Mouse (Mus musculus): ENCODE results near the gene Apoh. TPM values are rescaled to one million over a fixed set of nuclear protein-coding genes. Genes with fewer than 3 reads are reported as not detected.

Apoh gene
- polyA plus RNA-seq, 1 experiment from 2014 or later, result not detected

DNA sequence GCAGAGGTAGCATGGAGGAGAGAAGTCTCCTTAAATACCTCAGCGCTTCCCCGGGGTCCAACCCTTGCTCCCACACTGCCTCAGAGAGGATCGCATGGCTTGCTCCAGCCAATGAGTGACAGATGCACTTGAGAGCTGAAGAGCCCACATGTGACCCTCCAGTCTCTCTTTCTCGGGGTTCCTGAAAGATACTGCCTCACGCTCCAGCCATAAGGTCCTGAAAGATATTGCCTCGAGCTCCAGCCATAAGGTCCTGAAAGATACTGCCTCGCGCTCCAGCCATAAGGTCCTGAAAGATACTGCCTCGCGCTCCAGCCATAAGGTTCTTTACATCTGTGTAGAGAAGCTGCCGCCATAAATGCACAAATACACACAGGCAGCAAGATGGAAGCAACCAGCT is 24.0 kb upstream of the Apoh start:
- ATAC-seq (ENCODE audit: insufficient number of reproducible peaks, low FRiP score, low TSS enrichment, low read depth) (no peak), DNase-seq (ENCODE audit: low spot score) (no peak)
- no peak overlapping the region for H3K27ac ChIP-seq (replicated peaks; ENCODE audit: low read depth, low read length)
- H3K4me3 ChIP-seq (ENCODE audit: low read depth, low read length), result no peak overlapping the region
- H3K4me1 ChIP-seq (ENCODE audit: control insufficient read depth, insufficient read depth, low read length), result no peaks in the 10 kb centered on the region
- WGBS, result 90% methylated on average over 11 of the region's 11 CpGs
- H3K9ac ChIP-seq (ENCODE audit: low read length), result no peak overlapping the region
- H3K4me2 ChIP-seq (ENCODE audit: low read depth, severe bottlenecking), result no peak overlapping the region
- H3K27me3 ChIP-seq (ENCODE audit: control insufficient read depth, insufficient read depth, low read length), result no peaks in the 10 kb centered on the region
- no peaks in the 10 kb centered on the region for H3K36me3 ChIP-seq (ENCODE audit: control insufficient read depth, insufficient read depth, low read length)
- H3K9me3 ChIP-seq (ENCODE audit: control insufficient read depth, low read length), result no peaks in the 10 kb centered on the region

DNA sequence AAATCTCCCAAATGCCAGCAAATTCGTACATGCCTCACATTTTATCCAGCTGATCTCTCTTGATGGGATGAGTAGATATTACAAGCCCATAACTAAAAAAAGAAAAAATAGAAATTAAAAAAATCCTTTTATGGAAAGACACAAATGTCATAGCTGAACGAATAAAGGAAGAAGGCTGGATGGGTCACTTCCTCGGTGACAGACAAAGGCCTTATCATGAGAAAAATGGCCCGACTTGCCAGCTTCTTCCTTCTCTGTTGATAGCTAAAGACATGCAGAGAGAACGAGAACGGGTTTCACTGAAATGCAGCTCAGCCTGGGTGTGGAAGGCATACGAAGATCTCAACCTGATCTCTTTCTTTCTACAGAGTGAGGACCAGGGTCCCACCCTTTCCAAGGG is 22.6 kb upstream of the Apoh start:
- no peak overlapping the region for H3K4me3 ChIP-seq (ENCODE audit: low read depth, low read length)
- 91% methylated on average over 7 of the region's 7 CpGs for WGBS
- ATAC-seq (ENCODE audit: insufficient number of reproducible peaks, low FRiP score, low TSS enrichment, low read depth), result no peak

DNA sequence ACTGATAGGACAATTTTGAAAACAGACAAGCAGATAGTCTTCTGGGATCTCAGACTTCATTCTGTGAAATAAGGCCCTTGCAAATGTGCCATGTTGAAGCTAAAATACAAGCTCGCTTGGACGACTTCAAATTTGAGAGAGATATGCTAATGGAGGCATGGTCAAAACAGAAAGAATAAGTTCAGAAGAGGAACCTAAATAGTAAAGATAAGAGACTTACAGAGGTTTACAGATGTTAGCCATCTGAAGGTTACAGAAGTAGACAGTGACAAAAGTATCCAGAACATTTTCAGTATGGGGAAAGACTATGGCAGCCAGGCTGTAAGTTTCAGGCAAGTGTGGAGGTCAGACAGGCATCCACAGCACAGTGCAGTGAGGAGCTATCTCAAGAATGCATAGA is 21.0 kb upstream of the Apoh start:
- no peak for DNase-seq (ENCODE audit: low spot score)
- H3K9me3 ChIP-seq (ENCODE audit: control insufficient read depth, low read length), result no peaks in the 10 kb centered on the region
- H3K36me3 ChIP-seq (ENCODE audit: control insufficient read depth, insufficient read depth, low read length), result no peaks in the 10 kb centered on the region
- no peak overlapping the region for H3K4me3 ChIP-seq (ENCODE audit: low read depth, low read length)
- 90% methylated on average over 2 of the region's 2 CpGs for WGBS
- no peak overlapping the region for H3K4me2 ChIP-seq (ENCODE audit: low read depth, severe bottlenecking)
- H3K27me3 ChIP-seq (ENCODE audit: control insufficient read depth, insufficient read depth, low read length), result no peaks in the 10 kb centered on the region
- no peaks in the 10 kb centered on the region for H3K4me1 ChIP-seq (ENCODE audit: control insufficient read depth, insufficient read depth, low read length)
- H3K9ac ChIP-seq (ENCODE audit: low read length), result no peak overlapping the region
- no peak overlapping the region for H3K27ac ChIP-seq (replicated peaks; ENCODE audit: low read depth, low read length)
- no peak for ATAC-seq (ENCODE audit: insufficient number of reproducible peaks, low FRiP score, low TSS enrichment, low read depth)

More for the DNA sequence above, 22.6 kb upstream of the Apoh start:
- Histone ChIP-seq H3K9ac (ENCODE audit: low read length) (no peak overlapping the region), H3K9me3 (ENCODE audit: control insufficient read depth, low read length) (no peaks in the 10 kb centered on the region), H3K4me1 (ENCODE audit: control insufficient read depth, insufficient read depth, low read length) (no peaks in the 10 kb centered on the region), H3K36me3 (ENCODE audit: control insufficient read depth, insufficient read depth, low read length) (no peaks in the 10 kb centered on the region), H3K4me2 (ENCODE audit: low read depth, severe bottlenecking) (no peak overlapping the region), H3K27me3 (ENCODE audit: control insufficient read depth, insufficient read depth, low read length) (no peaks in the 10 kb centered on the region), H3K27ac (replicated peaks; ENCODE audit: low read depth, low read length) (no peak overlapping the region)
- no peak for DNase-seq (ENCODE audit: low spot score)

DNA sequence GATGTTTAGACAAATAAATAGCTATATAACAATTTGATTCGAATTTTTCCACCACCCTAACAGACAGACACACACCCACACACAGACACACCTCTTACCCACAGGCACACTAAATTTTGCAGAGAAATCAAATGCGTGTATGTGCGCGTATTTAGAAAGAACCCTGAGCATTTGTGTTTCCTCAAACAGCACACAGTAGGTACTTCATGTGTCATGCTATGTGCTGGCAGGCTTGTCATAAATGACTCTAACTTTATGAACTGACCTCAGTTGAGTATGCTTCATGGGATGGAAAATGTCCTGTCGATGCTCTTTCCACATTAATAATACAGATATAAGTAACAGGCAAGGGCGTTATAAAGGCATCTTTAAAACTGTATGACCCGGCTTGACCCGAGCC is 17.2 kb upstream of the Apoh start:
- no peaks in the 10 kb centered on the region for H3K4me1 ChIP-seq (ENCODE audit: control insufficient read depth, insufficient read depth, low read length)
- H3K9ac ChIP-seq (ENCODE audit: low read length), result no peak overlapping the region
- no peaks in the 10 kb centered on the region for H3K36me3 ChIP-seq (ENCODE audit: control insufficient read depth, insufficient read depth, low read length)
- H3K27me3 ChIP-seq (ENCODE audit: control insufficient read depth, insufficient read depth, low read length), result no peaks in the 10 kb centered on the region
- no peak overlapping the region for H3K4me2 ChIP-seq (ENCODE audit: low read depth, severe bottlenecking)
- H3K27ac ChIP-seq (replicated peaks; ENCODE audit: low read depth, low read length), result no peak overlapping the region
- H3K4me3 ChIP-seq (ENCODE audit: low read depth, low read length), result no peak overlapping the region
- ATAC-seq (ENCODE audit: insufficient number of reproducible peaks, low FRiP score, low TSS enrichment, low read depth), result no peak
- 82% methylated on average over 8 of the region's 8 CpGs for WGBS
- H3K9me3 ChIP-seq (ENCODE audit: control insufficient read depth, low read length), result no peaks in the 10 kb centered on the region
- DNase-seq (ENCODE audit: low spot score), result no peak

DNA sequence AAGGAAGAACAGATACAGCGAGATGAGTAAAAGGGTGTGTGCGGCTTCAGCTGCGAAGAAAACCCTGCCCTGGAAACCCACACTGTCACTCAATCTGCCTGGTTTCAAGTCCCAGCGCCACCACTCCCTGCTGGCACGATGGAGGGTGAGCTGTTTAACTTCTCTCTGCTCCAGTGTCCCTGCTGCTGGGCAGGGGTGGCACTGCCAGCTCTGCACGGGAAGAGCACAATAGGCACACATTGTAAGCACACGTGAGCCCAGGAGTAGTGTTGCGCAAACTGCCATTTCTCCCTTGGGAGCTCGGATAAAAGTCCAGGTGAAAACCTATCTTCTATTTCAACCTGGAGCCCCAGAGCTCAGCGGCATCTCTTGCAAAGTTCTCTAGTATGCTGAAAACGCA is 12.3 kb upstream of the Apoh start:
- H3K9ac ChIP-seq (ENCODE audit: low read length), result no peak overlapping the region
- no peak overlapping the region for H3K4me3 ChIP-seq (ENCODE audit: low read depth, low read length)
- no peaks in the 10 kb centered on the region for H3K36me3 ChIP-seq (ENCODE audit: control insufficient read depth, insufficient read depth, low read length)
- H3K9me3 ChIP-seq (ENCODE audit: control insufficient read depth, low read length), result no peaks in the 10 kb centered on the region
- no peaks in the 10 kb centered on the region for H3K27me3 ChIP-seq (ENCODE audit: control insufficient read depth, insufficient read depth, low read length)
- H3K4me2 ChIP-seq (ENCODE audit: low read depth, severe bottlenecking), result no peak overlapping the region
- WGBS, result 90% methylated on average over 11 of the region's 11 CpGs
- H3K4me1 ChIP-seq (ENCODE audit: control insufficient read depth, insufficient read depth, low read length), result no peaks in the 10 kb centered on the region
- H3K27ac ChIP-seq (replicated peaks; ENCODE audit: low read depth, low read length), result no peak overlapping the region
- ATAC-seq (ENCODE audit: insufficient number of reproducible peaks, low FRiP score, low TSS enrichment, low read depth) (no peak), DNase-seq (ENCODE audit: low spot score) (no peak)

DNA sequence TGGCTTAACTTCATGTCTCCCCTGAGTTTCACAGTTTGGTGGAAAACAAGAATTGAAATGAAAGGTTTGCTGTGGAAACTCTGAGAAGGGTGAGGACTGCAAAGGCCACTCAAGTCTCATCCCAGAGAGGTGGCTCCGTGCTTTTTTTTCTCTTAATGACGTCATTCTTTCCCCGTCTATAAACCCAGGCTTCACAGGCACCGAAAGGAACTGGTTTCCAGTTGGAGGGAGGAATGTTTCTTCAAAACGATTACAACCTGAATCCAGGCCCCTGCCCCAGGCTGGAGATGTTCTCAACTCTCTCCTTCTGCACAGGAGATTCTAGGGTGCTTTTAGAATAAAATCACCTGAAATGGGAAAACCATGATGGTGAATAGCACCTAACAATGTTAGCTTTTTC is 10.1 kb upstream of the Apoh start:
- Histone ChIP-seq H3K9ac (ENCODE audit: low read length) (no peak overlapping the region), H3K27me3 (ENCODE audit: control insufficient read depth, insufficient read depth, low read length) (no peaks in the 10 kb centered on the region), H3K36me3 (ENCODE audit: control insufficient read depth, insufficient read depth, low read length) (no peaks in the 10 kb centered on the region), H3K4me1 (ENCODE audit: control insufficient read depth, insufficient read depth, low read length) (peaks cover 2% of the 10 kb centered on the region; the same call in 1 of the 2 replicates), H3K27ac (replicated peaks; ENCODE audit: low read depth, low read length) (no peak overlapping the region), H3K4me2 (ENCODE audit: low read depth, severe bottlenecking) (no peak overlapping the region), H3K9me3 (ENCODE audit: control insufficient read depth, low read length) (no peaks in the 10 kb centered on the region), H3K4me3 (ENCODE audit: low read depth, low read length) (no peak overlapping the region)
- DNase-seq (ENCODE audit: low spot score) (no peak), ATAC-seq (ENCODE audit: insufficient number of reproducible peaks, low FRiP score, low TSS enrichment, low read depth) (no peak)
- 29% methylated on average over 5 of the region's 5 CpGs for WGBS

DNA sequence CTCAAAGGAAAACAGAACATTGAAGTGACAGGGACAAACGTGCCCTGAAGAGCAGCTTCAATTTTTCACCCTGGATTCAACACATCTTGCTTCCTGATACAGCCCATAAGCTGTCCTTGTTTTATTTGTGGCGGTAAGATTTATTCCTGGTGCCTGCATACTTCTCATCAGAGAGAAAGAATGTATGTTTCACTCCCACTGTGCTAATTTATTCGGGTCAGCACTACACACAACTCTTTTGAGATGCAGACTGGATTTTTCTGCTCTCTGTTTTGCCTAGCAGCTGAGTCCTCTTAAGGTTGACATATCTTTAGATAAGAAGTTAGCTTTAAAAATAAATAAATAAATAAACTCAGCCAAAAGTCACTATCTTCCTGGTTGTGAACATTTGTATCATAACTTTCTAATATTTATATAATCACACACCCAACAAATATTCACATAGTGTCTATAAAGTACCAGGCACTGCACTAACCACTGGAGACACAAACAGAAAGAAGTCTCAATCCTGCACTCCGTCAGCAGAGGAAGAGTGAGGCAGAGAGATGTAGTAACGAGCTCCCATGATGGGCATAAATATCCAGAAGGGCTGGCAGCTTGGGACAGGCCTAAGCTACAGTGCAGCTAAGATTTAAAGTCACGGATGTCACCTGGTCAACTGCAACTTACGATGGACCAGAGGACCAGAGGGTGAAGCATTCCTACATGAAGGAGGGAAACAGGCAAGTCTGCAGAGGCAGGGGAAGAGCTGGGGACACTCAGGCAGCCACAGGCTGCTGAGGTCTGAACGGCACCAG is 9.4 kb upstream of the Apoh start:
- no peak overlapping the region for H3K27ac ChIP-seq (replicated peaks; ENCODE audit: low read depth, low read length)
- H3K4me3 ChIP-seq (ENCODE audit: low read depth, low read length), result no peak overlapping the region
- no peak overlapping the region for H3K9ac ChIP-seq (ENCODE audit: low read length)
- H3K4me2 ChIP-seq (ENCODE audit: low read depth, severe bottlenecking), result no peak overlapping the region
- 51% methylated on average over 8 of the region's 8 CpGs for WGBS
- peaks cover 2% of the 10 kb centered on the region; the same call in 1 of the 2 replicates for H3K4me1 ChIP-seq (ENCODE audit: control insufficient read depth, insufficient read depth, low read length)
- ATAC-seq (ENCODE audit: insufficient number of reproducible peaks, low FRiP score, low TSS enrichment, low read depth) (no peak), DNase-seq (ENCODE audit: low spot score) (no peak)
- H3K9me3 ChIP-seq (ENCODE audit: control insufficient read depth, low read length), result no peaks in the 10 kb centered on the region
- no peaks in the 10 kb centered on the region for H3K27me3 ChIP-seq (ENCODE audit: control insufficient read depth, insufficient read depth, low read length)
- H3K36me3 ChIP-seq (ENCODE audit: control insufficient read depth, insufficient read depth, low read length), result no peaks in the 10 kb centered on the region

DNA sequence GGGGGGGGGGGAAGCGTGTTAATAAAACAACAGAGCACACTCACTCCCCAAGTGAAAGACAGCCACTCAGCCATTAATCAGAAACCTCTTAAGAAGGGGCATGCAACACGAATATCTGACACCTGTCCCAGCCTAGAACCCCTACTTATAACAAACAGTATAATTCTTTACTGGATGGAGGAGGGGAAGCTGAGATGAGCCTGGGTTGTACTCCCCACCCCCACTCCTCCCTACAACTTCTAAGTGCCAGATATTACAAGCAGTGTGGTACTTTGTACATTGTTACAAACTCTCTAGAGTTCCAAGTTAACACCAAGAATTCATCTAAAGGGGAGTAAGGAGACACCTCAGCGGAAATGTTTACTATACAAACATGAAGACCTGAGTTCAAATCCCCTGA is 8.5 kb upstream of the Apoh start:
- DNase-seq (ENCODE audit: low spot score) (no peak), ATAC-seq (ENCODE audit: insufficient number of reproducible peaks, low FRiP score, low TSS enrichment, low read depth) (no peak)
- no peaks in the 10 kb centered on the region for H3K9me3 ChIP-seq (ENCODE audit: control insufficient read depth, low read length)
- H3K4me2 ChIP-seq (ENCODE audit: low read depth, severe bottlenecking), result no peak overlapping the region
- H3K9ac ChIP-seq (ENCODE audit: low read length), result no peak overlapping the region
- no peaks in the 10 kb centered on the region for H3K27me3 ChIP-seq (ENCODE audit: control insufficient read depth, insufficient read depth, low read length)
- H3K36me3 ChIP-seq (ENCODE audit: control insufficient read depth, insufficient read depth, low read length), result no peaks in the 10 kb centered on the region
- peaks cover 2% of the 10 kb centered on the region; the same call in 1 of the 2 replicates for H3K4me1 ChIP-seq (ENCODE audit: control insufficient read depth, insufficient read depth, low read length)
- no peak overlapping the region for H3K27ac ChIP-seq (replicated peaks; ENCODE audit: low read depth, low read length)
- WGBS, result 57% methylated on average over 3 of the region's 3 CpGs
- H3K4me3 ChIP-seq (ENCODE audit: low read depth, low read length), result no peak overlapping the region

DNA sequence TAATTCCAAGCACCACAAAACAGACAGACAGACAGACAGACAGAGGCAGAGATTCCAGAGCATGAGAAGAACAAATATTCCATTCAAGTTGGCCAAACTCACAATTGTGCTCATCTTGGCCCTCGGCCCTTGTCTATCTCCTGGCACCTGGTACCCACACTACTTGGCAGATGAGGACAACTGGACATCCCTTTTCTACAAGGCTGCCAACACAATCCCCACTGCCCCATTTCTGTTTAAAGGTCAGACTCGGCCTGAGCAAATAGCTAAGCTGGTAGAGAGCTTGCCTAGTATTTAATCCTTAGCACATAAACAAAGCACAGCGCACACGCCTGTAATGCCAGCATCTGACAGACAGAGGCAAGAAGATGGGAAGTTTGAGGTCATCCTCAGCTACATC is 7.6 kb upstream of the Apoh start:
- no peaks in the 10 kb centered on the region for H3K9me3 ChIP-seq (ENCODE audit: control insufficient read depth, low read length)
- H3K9ac ChIP-seq (ENCODE audit: low read length), result no peak overlapping the region
- H3K27ac ChIP-seq (replicated peaks; ENCODE audit: low read depth, low read length), result no peak overlapping the region
- no peaks in the 10 kb centered on the region for H3K36me3 ChIP-seq (ENCODE audit: control insufficient read depth, insufficient read depth, low read length)
- H3K27me3 ChIP-seq (ENCODE audit: control insufficient read depth, insufficient read depth, low read length), result no peaks in the 10 kb centered on the region
- ATAC-seq (ENCODE audit: insufficient number of reproducible peaks, low FRiP score, low TSS enrichment, low read depth) (no peak), DNase-seq (ENCODE audit: low spot score) (no peak)
- H3K4me3 ChIP-seq (ENCODE audit: low read depth, low read length), result no peak overlapping the region
- no peak overlapping the region for H3K4me2 ChIP-seq (ENCODE audit: low read depth, severe bottlenecking)
- peaks cover 2% of the 10 kb centered on the region; the same call in 1 of the 2 replicates for H3K4me1 ChIP-seq (ENCODE audit: control insufficient read depth, insufficient read depth, low read length)
- WGBS, result 95% methylated on average over 4 of the region's 4 CpGs
